Mouse (Mus musculus): ENCODE measurements around the gene Prkca.

Gene Prkca

GRCm38 (mm10) chr11:108067161-108067560 is 276.6 kb downstream of the Prkca start:
- DNase-seq (ENCODE audit: low spot score in 2 of 2), result no peak

GRCm38 (mm10) chr11:108064401-108064800 is 279.3 kb downstream of the Prkca start:
- peak in 1 of 2 experiments; percentile 44 for DNase-seq (ENCODE audit: low spot score in 2 of 2)

- DNase-seq (ENCODE audit: low spot score in 2 of 2), result peak in 1 of 2 experiments; percentile 33
Observed at GRCm38 (mm10) chr11:108063096-108063495, 280.6 kb downstream of the Prkca start.

GRCm38 (mm10) chr11:108061571-108062479 is 281.9 kb downstream of the Prkca start:
- DNase-seq (ENCODE audit: low spot score in 2 of 2), result peak; percentile 53 to 71

- peak in 1 of 2 experiments; percentile 34 for DNase-seq (ENCODE audit: low spot score in 2 of 2)
Observed at GRCm38 (mm10) chr11:108057138-108057537, 286.6 kb downstream of the Prkca start.

- DNase-seq (ENCODE audit: low spot score in 2 of 2), result peak in 1 of 2 experiments; percentile 48
Observed at GRCm38 (mm10) chr11:108054647-108055046, 289.1 kb downstream of the Prkca start.

GRCm38 (mm10) chr11:108053746-108054145 is 290.0 kb downstream of the Prkca start:
- DNase-seq (ENCODE audit: low spot score in 2 of 2), result no peak

- DNase-seq (ENCODE audit: low spot score in 2 of 2), result no peak
Observed at GRCm38 (mm10) chr11:108041669-108042068, 302.1 kb downstream of the Prkca start.

- no peak for DNase-seq (ENCODE audit: low spot score in 2 of 2)
Observed at GRCm38 (mm10) chr11:108040823-108041222, 302.9 kb downstream of the Prkca start.

GRCm38 (mm10) chr11:108039761-108040160 is 304.0 kb downstream of the Prkca start:
- DNase-seq (ENCODE audit: low spot score in 2 of 2), result no peak

- peak in 1 of 2 experiments; percentile 63 for DNase-seq (ENCODE audit: low spot score in 2 of 2)
Observed at GRCm38 (mm10) chr11:108038989-108039388, 304.7 kb downstream of the Prkca start.

GRCm38 (mm10) chr11:108036339-108036738 is 307.4 kb downstream of the Prkca start:
- DNase-seq (ENCODE audit: low spot score in 2 of 2), result no peak

GRCm38 (mm10) chr11:108035761-108036160 is 308.0 kb downstream of the Prkca start:
- no peak for DNase-seq (ENCODE audit: low spot score in 2 of 2)

GRCm38 (mm10) chr11:108034376-108034775 is 309.4 kb downstream of the Prkca start:
- DNase-seq (ENCODE audit: low spot score in 2 of 2), result no peak

- no peak for DNase-seq (ENCODE audit: low spot score in 2 of 2)
Observed at GRCm38 (mm10) chr11:108032568-108032967, 311.2 kb downstream of the Prkca start.

- peak; percentile 52 to 79 for DNase-seq (ENCODE audit: low spot score in 2 of 2)
Observed at GRCm38 (mm10) chr11:108030956-108031604, 312.6 kb downstream of the Prkca start.

GRCm38 (mm10) chr11:108029321-108029720 is 314.4 kb downstream of the Prkca start:
- DNase-seq (ENCODE audit: low spot score in 2 of 2), result no peak

GRCm38 (mm10) chr11:108028398-108028797 is 315.3 kb downstream of the Prkca start:
- DNase-seq (ENCODE audit: low spot score in 2 of 2), result peak; percentile 24 to 33

GRCm38 (mm10) chr11:108025726-108026425 is 317.9 kb downstream of the Prkca start:
- peak; percentile 49 to 70 for DNase-seq (ENCODE audit: low spot score in 2 of 2)

- DNase-seq (ENCODE audit: low spot score in 2 of 2), result peak; percentile 71 to 79
Observed at GRCm38 (mm10) chr11:108023188-108023587, 320.5 kb downstream of the Prkca start.

- DNase-seq (ENCODE audit: low spot score in 2 of 2), result no peak
Observed at GRCm38 (mm10) chr11:108020889-108021288, 322.8 kb downstream of the Prkca start.

- no peak for DNase-seq (ENCODE audit: low spot score in 2 of 2)
Observed at GRCm38 (mm10) chr11:108015284-108015683, 328.4 kb downstream of the Prkca start.
